Mouse (Mus musculus) layer of hippocampus, adult 8-10 months (tissue): ENCODE measurements around the gene Ubqln1. TPM values are rescaled to one million over a fixed set of nuclear protein-coding genes. Genes with fewer than 3 reads are reported as not detected.
A peak's percentile ranks its signal among the peaks of the same experiment; 100 is the strongest.

Experiments
- DNase-seq, 2 experiments: peaks; one replicate each; pipeline ENCODE4 v3.0.0; 2022; ENCODE audit warnings: low spot score in 2 of 2
- total RNA-seq, 4 experiments: library from RNA; stranded (reverse); gene quantifications; 2 replicates each; pipeline ENCODE4 v1.2.4; 2022

Ubqln1 gene
- total RNA-seq, 4 experiments from 2014 or later: 139 to 165 (median 152) TPM

GRCm38 (mm10) chr13:58201343-58201742, 14.1 kb downstream of the Ubqln1 start:
- no peak for DNase-seq

DNA sequence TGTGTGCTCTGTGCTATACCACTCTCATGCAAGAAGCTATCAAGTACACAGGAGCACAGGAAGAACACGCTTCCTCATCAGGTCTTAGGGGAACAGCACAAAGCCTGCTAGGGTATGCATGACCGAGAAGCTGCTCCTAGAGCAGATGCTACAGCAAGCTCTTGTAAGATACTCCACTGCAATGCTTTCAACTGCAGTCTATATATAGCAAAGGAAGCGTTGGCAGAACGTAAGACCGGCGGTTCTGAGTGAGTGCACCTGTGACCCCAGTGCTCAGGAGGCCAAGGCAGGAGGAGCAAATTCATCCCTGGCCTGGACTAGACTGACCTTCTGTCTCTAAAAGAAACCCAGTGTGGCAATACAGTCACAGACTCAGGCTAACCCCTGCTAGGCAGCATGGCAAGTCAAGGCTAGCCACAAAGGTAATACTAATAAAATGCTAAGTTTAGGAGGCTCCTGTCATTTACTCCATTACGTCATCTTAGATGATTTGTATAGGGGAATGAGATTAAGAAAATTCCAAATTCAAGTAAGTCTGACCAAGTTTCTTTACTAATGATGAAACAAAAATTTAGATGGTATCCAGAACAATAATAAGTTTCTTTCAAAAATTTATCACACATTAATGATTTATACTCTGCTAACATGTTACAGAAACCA, 17.3 kb downstream of the Ubqln1 start:
- no peak for DNase-seq

- DNase-seq: no peak
These were observed 18.2 kb downstream of the Ubqln1 start for GRCm38 (mm10) chr13:58197211-58197610.

DNA sequence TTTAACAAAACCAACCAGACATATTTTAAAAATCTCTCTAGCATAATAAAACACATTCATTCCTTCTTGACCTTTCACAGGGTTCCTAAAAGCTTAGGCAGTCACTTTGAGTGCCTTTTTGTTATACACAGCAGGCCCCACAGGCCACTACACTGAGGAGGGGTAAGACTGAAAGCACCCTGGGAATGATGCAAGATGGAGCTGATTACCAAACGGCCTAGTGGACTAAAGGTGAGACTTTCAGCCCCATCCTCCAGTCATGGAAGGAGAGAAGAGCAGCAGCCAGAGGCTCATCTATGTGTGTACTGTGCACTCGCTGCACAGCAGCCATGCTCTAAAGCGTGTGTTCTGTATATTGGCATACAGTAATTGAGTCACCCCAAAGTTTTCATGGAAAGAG, 20.5 kb downstream of the Ubqln1 start:
- no peak for DNase-seq

DNA sequence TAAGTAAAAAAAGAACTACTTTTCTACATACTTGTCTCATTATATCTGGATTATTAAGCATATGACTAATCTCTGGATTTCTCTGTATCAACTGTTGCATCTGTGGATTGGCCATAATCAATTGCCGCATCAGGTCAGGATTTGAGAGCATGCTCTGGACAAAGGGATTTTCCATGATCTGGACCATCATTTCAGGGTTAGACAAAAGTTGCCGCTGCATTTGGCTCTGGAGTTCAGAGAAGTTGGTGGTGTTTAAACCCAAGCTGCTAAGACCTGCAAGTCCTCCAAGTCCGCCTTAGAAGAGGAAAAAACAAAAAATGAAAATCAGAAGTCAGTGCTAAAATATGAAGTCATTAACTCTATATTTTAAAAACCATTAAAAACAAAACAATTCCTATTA, 22.2 kb downstream of the Ubqln1 start:
- no peak for DNase-seq

- peak in 1 of 2 experiments; percentile 14 for DNase-seq
These were observed 23.3 kb downstream of the Ubqln1 start for GRCm38 (mm10) chr13:58192146-58192545.

GRCm38 (mm10) chr13:58191516-58191915, 23.9 kb downstream of the Ubqln1 start:
- no peak for DNase-seq

GRCm38 (mm10) chr13:58189473-58189872, 26.0 kb downstream of the Ubqln1 start:
- DNase-seq: peak; percentile 13 to 28

GRCm38 (mm10) chr13:58188412-58188811, 27.0 kb downstream of the Ubqln1 start:
- DNase-seq: peak; percentile 63 to 78

DNA sequence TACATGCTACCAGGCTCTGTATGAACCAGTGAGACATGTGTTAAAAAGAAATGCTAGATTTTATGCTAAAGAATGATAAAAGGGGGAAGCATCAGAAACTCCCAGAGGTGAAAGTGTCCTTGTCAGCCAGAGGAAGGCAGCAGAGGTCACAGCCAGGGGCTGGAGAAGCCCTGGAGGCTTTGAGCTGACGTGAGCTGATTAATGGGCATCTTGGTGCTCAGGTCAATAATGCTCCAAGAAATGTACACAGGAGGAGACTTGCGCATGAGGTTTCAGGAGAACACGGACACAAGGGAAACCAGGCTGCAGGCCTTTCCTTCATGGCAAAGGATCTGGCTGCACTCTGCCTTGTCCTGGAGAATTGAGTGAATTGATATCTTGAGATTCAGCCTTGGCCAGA, 27.7 kb downstream of the Ubqln1 start:
- no peak for DNase-seq

GRCm38 (mm10) chr13:58186281-58186680, 29.2 kb downstream of the Ubqln1 start:
- no peak for DNase-seq

DNA sequence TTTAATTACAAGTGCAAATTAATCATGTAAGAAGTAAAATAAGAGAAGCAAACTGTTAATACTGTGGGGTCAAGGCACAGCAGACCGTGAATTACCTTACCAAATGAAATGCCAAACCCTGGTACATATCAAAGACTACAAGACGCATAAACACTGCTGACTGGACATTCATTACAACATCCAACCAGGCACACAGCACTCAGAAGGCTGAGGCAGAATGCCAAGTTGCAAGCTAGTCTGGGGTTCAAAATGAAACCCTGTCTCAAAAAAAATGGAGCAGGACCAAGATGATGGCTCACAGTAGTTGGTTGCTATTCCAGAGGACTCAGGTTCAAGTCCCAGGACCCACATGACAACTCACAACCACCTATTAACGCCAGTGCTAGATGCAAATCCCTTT, 31.3 kb downstream of the Ubqln1 start:
- DNase-seq: no peak

GRCm38 (mm10) chr13:58181607-58182551, 33.6 kb downstream of the Ubqln1 start:
- no peak for DNase-seq

- DNase-seq: peak; percentile 100
These were observed 37.8 kb downstream of the Ubqln1 start for GRCm38 (mm10) chr13:58177511-58178208.

GRCm38 (mm10) chr13:58176105-58176504, 39.3 kb downstream of the Ubqln1 start:
- DNase-seq: no peak

GRCm38 (mm10) chr13:58168119-58168518, 47.3 kb downstream of the Ubqln1 start:
- no peak for DNase-seq

GRCm38 (mm10) chr13:58163343-58163742, 52.1 kb downstream of the Ubqln1 start:
- DNase-seq: no peak

GRCm38 (mm10) chr13:58160761-58161160, 54.7 kb downstream of the Ubqln1 start:
- DNase-seq: no peak

- peak; percentile 82 to 91 for DNase-seq
These were observed 57.1 kb downstream of the Ubqln1 start for GRCm38 (mm10) chr13:58158099-58158912.

DNA sequence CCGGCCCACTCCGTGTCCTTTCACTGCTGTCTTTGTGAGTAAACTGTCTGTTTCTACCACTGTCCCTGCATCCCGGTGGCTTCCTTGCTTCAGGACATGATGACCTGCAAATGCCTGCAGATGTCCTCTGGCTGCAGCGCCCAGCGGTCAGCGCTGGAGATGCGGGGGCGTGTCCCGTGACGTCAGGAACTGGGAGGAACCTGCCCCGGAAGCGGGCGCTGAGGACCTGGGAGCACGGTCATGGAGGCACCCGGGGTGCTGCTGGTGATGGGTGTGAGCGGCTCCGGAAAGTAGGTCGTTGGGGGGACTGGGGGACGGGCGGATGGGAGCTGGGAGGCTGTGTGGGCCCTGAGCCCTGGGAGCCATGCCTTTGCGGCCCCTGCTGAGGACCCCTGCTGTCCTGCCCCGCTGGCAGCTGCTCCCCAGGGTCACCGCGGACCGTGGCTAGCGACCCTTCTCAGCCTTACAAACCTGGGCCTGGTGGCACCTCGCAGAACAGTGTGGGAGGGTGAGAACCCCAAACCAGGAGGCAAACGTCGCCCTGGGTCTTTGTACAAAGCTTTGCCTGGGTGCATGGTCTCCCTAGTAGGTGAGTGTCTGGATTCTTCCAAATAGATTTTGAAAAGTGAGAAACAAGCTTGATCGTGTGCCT, 57.9 kb downstream of the Ubqln1 start, which contains the start of gene Idnk:
TSS of gene Idnk (plus strand) at position 203 of the 652 bp plus-strand sequence.
- DNase-seq: peak; percentile 68 to 71
